Mouse (Mus musculus) urinary bladder, postnatal 14 days (tissue): Measurements from ENCODE around the gene Tor3a.
A peak's percentile ranks its signal among the peaks of the same experiment; 100 is the strongest.

ENCODE experiments used
- DNase-seq: peaks from one replicate; pipeline ENCODE4 v3.0.0; 2021; ENCODE audit warnings: low spot score

Gene Tor3a

DNA sequence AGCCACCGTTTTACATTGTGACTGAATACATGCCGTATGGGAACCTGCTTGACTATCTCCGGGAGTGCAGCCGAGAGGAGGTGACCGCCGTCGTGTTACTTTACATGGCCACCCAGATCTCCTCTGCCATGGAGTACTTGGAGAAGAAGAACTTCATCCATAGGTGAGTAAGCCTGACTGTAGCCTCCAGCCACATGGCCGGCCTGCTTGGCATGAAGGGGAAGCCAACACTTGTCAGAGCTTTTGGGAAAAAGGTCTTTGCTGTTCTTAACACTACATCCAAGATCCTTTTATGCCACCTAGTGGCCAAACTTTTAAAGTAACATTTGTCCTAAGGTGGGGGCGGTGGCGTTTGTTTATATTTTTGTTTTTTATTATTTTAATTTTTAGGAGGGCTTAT lies 41.1 kb downstream of the Tor3a start:
- no peak for DNase-seq

DNA sequence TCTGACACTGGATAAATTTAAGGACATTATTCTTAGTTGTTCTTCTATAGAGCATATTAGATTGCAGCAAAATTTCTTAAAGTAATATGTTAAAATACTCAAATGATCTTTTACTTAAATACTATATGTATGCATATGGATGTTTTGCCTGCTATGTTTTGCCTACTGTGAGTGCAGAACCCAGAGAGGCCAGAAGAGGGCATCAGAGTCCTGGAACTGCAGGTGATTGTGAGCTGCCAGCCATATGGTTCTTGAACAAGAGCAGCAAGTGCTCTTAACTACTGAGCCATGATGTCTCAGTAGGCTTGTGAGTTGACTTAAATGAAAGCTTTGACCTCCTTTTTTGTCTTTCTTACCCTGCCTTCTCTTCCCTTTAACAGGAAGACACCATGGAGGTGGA lies 43.2 kb downstream of the Tor3a start:
- DNase-seq: no peak

DNA sequence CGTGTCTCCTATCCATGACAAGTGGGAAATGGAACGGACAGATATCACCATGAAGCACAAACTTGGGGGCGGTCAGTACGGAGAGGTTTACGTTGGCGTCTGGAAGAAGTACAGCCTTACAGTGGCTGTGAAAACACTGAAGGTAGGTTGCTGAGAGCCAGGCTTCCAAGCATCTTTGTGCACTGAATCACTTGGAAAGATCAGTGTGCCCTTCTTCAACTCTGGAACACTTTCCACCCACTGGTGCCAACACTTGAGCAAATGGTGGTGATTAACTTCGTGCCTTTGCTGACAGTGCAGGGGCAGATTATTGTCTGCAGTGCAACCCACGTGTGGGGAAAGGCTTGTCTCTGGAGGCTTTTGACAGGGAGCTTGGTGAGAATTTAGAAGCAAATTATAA lies 44.2 kb downstream of the Tor3a start:
- no peak for DNase-seq

DNA sequence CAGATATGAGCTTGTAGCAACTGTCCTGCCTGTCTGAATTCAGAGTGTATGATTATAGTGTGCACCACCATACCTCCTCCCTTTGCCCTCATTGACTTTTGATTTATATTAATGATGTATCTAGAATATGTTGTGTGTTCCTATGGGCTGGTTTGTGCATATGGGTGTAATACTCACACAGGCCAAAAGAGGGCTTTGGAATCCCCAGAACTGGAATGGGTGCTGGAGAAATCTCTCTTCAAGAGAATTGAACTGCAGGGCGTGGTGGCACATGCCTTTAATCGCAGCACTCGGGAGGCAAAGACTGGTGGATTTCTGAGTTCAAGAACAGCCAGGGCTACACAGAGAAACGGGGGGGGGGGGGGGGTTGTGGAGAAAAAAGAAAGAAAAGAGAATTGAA lies 47.4 kb downstream of the Tor3a start:
- DNase-seq: no peak

DNA sequence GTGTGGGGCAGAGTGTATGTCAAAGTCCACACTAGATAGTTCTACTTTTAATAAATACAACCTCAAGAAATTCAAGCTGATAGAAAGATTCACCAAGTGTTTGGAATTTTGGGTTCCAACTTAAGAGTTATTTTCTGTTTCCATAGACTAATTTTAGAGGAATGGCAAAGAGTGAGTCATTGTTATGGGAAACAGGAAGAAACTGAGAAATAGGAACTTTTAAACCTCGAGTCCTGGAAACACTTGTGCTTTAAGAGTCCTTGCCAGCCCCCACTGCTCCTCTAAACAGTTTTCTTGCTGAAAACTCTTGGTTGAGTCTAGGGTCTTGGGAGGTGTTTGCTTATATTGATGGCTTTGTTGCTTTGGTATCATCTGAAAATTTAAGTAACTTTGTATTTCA lies 49.9 kb downstream of the Tor3a start:
- DNase-seq: no peak

DNA sequence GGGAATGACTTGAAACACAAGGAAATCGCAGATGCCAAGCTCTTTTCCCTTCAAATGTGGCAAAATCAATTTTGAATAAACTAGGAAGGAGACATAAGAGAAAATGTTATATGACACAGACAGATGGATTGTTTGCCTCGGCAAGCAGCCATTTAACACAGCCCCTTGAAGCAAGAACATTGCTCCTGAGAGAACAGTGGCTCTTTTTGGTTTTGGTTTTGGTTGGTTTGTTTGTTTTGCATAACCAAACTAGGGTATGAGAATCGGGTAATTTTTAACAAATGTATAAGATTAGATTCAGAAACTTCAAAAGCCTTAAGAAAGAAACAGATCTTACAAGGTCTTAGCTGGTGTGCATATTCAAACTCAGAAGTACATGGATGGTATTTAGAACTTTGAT lies 53.2 kb downstream of the Tor3a start:
- DNase-seq: no peak

DNA sequence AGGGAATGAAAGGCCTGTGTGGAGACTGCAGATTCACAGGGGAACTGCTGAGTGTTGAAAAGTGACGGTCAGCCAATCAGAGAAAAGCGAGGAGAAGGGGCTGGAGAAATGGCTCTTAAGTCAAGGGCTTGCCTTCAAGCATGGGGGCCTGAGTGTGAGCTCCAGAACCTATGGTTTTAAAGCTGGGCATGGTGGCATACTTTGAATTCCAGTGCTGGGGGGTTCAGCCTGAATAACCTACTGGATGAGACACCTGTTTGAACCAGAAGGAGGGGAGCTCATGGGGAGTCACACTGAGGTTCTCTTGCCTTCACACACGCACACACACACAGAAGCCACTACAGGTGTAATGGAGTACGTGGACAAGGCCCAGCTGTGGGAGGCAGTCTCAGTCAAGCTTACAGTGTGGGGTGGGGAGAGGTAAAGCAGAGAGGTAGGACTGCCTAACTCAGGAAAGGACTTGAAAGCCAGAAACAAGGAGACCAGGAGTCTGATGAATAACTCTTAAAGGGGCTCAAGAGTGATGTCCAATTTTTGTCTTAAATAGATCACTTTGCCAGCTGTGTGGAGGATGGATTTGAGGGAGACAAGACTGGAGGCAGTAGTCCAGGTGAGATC lies 53.8 kb downstream of the Tor3a start:
- no peak for DNase-seq

DNA sequence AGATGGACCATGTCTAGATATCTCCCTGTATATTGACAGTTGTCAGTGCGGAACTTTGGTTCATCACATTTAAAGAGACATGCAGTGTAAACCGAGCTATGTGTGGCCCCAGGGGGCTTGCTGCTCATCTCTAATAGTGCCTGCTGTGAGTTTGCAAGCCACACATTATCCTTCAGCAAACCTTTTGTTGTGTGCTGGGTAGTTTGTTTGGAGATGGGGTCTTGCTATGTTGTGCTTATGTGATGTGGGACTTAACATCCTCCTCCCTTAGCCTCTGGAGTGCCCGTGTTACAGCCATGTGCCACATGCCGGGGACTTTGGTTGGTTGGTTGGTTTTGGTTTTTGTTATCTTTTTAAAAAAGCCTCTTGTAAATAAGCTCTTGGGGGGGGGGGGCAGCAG lies 56.3 kb downstream of the Tor3a start:
- DNase-seq: no peak

DNA sequence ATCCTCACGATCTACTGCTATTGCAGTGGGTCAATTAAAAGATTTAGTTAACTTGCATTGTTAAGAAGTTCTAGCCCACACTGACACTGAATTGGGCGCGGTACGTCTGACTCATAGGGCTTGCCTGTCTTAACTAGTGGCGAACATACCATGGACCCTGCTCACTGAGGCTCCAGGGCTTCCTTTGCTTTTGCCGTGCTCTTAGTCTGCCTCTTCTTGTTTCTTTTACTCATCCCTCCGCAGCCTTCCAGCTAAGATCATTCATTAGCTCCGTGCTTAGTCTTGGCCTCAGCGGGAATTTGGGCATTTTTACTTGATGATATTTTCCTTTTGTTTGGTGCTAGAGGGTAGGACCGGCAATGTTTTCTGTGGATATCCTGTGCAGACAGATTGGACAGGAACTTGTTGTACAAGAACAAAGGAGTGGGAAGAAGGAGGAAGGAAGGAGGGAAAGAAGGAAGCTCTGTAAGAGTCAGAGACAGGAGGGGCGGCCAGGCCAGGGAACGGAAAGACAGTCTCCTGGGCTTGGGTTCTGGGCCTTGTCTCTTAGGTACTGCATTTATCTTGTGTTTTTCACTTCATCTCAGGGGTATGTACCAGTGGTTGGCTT lies 57.1 kb downstream of the Tor3a start:
- DNase-seq: peak; percentile 61

DNA sequence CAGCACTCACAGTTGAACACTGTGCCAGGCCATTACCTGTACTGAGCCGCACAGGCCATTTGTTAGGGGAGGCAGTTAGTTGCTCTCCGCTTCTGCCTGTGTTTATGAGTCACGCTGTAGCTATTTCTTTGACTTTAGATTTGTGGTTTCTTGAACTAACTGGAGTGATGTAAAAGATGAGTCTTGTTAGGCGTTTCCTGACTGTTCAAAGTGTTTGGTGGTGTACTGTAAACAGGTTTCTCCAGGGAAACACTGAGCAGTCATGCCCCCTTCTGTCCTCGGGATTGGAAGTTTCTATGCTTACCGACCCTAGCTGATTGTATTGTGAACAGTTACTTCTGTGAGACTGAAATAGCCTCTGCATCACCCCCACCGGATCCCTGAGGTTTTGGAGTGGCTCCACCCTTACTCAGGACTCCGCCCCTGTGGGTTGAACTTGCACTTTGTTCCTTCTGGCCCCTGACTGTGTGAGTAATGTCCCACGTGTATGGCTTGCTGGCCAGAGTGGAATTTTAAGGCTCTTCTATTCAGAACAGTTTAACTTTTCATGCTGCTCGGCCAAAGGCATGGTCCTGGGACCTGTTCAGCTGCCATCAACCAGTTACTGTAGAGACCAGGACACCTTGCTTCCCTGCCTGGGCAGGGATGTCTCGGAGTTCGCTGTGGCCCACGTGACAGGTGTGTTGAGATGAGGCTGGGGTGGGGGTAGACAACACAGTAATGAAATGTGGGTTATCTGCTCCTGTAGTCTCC lies 58.6 kb downstream of the Tor3a start:
- peak; percentile 79 for DNase-seq

DNA sequence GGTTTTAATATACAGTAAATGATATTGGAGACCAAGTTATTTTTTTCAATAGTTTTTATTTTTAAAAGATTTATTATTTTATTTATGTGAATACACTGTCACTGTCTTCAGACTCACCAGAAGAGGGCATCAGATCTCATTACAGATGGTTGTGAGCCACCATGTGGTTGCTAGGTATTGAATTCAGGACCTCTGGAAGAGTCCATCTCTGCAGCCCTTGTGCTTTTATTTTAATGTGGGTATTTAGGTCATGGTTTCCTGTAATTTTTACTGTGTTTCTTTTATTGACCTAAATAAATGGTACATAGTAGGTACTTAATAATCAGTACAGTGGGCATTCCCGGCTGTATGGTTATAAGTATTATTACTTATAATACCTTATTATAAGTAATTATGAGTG lies 59.4 kb downstream of the Tor3a start:
- DNase-seq: no peak

DNA sequence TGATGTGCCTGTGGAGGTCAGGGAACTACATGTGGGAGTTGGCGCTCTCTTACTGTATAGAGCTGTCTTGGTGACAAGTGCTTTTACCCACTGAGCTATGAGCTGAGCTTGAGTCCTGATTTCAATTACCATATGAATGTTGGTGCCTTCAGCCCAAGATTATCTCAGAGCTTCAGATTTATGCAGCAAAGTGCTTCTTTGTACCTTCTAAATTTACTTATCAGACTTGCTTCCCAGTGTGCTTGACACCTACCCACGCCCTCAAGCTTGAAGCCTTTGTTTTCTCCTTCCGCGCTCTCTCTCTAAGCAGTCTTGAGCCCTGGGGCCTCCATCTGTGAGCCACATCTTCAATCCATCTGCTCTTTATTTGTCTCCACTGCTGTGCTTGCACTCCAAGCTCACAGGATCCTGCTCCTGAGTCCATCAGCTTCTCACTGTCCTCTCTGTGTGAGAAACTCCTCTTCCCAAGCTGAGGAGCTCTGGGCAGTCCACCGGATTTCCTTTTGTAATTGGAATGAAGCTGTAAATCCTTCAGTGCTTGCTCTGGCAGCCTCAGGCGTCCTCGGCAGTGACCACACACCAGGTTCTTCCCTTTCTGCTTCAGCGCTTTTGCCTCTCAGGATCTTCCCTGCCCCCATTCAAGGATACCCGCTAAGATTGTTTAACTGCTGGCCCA lies 60.2 kb downstream of the Tor3a start:
- no peak for DNase-seq

DNA sequence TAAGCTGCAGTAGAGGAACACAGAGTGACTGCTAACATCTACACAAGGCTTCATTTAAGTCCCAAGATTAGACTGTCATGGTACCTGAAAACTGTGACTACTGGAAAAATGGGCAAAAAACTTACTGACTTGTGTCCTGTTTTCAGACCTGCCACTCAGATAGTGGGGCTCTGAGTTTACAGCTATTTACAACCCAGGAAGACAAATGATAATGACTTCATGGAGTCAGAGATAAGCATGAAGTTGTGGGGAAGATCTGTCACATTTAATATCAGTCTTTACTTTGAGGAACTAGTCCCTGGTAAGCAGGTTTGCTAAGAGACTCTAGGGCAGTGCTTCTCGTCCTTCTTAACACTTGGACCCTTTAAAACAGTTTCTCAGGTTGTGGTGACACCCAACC lies 63.9 kb downstream of the Tor3a start:
- DNase-seq: no peak

DNA sequence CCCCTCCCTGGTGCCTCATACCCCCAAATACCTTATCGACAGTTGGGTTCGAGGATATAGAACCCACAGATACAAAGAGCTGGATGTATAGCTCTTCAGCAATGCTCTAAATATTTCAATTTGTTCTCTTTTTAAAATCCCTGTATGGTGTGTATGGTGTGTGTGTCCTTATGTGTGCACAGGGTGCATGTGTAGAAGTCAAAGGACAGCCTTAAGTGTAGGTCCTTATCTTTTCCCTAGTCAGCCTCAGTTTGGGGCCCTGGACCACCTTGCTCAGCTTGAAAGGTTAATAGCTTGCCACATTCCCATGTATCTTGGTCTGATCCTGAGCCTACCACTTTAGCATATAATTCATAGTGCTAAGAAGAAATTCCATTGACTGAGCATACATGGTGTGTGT lies 65.7 kb downstream of the Tor3a start:
- no peak for DNase-seq

DNA sequence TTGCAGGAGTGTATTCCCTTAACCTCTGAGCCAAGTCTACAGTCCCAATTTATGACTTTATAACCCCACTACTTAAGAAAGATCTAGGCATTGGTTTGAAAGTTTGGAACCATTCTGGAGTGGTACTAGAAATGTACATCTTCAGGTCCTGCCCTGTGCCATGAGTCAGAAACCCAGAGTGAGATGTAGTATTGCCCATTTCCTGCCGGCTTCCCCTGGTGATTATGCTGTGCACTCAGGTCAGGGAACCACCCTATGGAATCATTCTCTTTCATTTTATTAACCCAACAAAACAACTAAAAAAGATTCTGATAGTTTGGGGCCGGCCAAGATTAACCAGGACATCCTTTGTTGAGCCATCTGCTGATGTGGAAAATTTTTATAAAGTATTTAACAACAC lies 68.2 kb downstream of the Tor3a start:
- DNase-seq: no peak

DNA sequence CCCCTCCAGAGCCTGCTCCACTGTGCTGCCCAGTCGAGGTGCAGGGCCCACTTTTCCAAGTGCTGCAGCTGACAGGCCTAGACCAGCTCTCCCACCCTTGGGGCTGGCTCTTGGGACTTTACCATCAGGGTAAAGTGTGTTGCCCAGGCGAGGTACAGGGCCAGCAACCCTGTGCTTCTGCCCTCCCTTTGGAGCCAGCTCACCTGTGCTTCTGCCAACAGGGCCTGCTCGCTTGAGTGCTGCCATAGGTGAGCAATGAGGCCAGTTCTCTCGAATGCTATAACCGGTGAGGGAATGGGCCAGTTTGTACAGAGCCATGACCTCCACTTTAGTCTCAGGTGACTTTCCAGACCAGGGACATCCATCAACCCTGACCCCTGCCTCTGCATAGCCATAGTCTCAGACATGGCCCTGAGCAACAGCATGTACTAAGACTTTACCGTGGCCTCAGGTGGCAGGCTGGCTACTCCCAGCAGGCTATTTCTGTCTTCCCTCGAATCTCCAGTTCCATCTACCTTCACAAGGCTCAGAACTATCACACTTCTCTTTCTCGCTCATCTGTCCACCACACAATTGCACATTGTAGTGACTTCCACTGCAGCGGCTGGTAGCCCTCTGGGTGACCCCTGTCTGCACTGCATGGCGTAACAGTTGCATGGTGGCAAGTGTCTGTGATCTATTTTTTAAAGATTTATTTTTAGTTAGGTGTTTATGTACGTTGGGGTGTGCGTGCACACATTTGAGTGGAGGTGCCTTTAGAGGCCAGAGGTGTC lies 68.9 kb downstream of the Tor3a start:
- no peak for DNase-seq
